Mouse (Mus musculus): ENCODE measurements around the gene Dab2. TPM values are rescaled to one million over a fixed set of nuclear protein-coding genes. Genes with fewer than 3 reads are reported as not detected.
A peak's percentile ranks its signal among the peaks of the same experiment; 100 is the strongest.

The Dab2 gene
- polyA plus RNA-seq, 1 experiment from 2014 or later = 81.8 TPM

- H3K4me2 ChIP-seq = peak overlapping the region; percentile 30; the same call in 1 of the 2 replicates
- peaks cover 27% of the 10 kb centered on the region for H3K4me1 ChIP-seq
- WGBS = 16% methylated on average over 6 of the region's 6 CpGs
- H3K9me3 ChIP-seq = no peaks in the 10 kb centered on the region
- no peak for ATAC-seq (ENCODE audit: insufficient number of reproducible peaks, insufficient read depth, low FRiP score, low TSS enrichment, low read depth)
- H3K9ac ChIP-seq = no peak overlapping the region
- no peaks in the 10 kb centered on the region for H3K36me3 ChIP-seq
- no peak overlapping the region for H3K4me3 ChIP-seq
- H3K27me3 ChIP-seq = no peaks in the 10 kb centered on the region
- H3K27ac ChIP-seq = peak overlapping the region; percentile 71
These were observed 84.4 kb downstream of the Dab2 start for GRCm38 (mm10) chr15:6384027-6384426.

GRCm38 (mm10) chr15:6385241-6385640 lies 85.7 kb downstream of the Dab2 start:
- Histone ChIP-seq H3K4me1 (peaks cover 37% of the 10 kb centered on the region), H3K27me3 (no peaks in the 10 kb centered on the region), H3K9ac (no peak overlapping the region), H3K36me3 (no peaks in the 10 kb centered on the region), H3K4me3 (no peak overlapping the region), H3K27ac (peak overlapping the region; percentile 18; the same call in 1 of the 2 replicates), H3K9me3 (no peaks in the 10 kb centered on the region), H3K4me2 (no peak overlapping the region)
- no peak for ATAC-seq (ENCODE audit: insufficient number of reproducible peaks, insufficient read depth, low FRiP score, low TSS enrichment, low read depth)
- WGBS = 36% methylated on average over 1 of the region's 1 CpGs

GRCm38 (mm10) chr15:6386159-6386951 lies 86.8 kb downstream of the Dab2 start:
- peak overlapping the region; percentile 86 for H3K27ac ChIP-seq
- no peaks in the 10 kb centered on the region for H3K27me3 ChIP-seq
- H3K4me1 ChIP-seq = peaks cover 41% of the 10 kb centered on the region
- H3K36me3 ChIP-seq = no peaks in the 10 kb centered on the region
- H3K9ac ChIP-seq = peak overlapping the region; percentile 73
- H3K4me2 ChIP-seq = peak overlapping the region; percentile 63
- ATAC-seq (ENCODE audit: insufficient number of reproducible peaks, insufficient read depth, low FRiP score, low TSS enrichment, low read depth) = peak; percentile 90
- no peaks in the 10 kb centered on the region for H3K9me3 ChIP-seq
- 1% methylated on average over 49 of the region's 49 CpGs for WGBS
- peak overlapping the region; percentile 60 for H3K4me3 ChIP-seq

- Histone ChIP-seq H3K4me3 (peak overlapping the region; percentile 60), H3K4me2 (peak overlapping the region; percentile 63), H3K9me3 (no peaks in the 10 kb centered on the region), H3K4me1 (peaks cover 41% of the 10 kb centered on the region), H3K9ac (peak overlapping the region; percentile 73), H3K27ac (peak overlapping the region; percentile 86), H3K36me3 (peaks cover 4% of the 10 kb centered on the region; the same call in 1 of the 2 replicates), H3K27me3 (no peaks in the 10 kb centered on the region)
- no peak for ATAC-seq (ENCODE audit: insufficient number of reproducible peaks, insufficient read depth, low FRiP score, low TSS enrichment, low read depth)
- WGBS = 1% methylated on average over 19 of the region's 19 CpGs
These were observed 87.6 kb downstream of the Dab2 start for GRCm38 (mm10) chr15:6386961-6387728.

- WGBS = 3% methylated on average over 6 of the region's 6 CpGs
- Histone ChIP-seq H3K27ac (peak overlapping the region; percentile 86), H3K9ac (peak overlapping the region; percentile 73)
These were observed 88.1 kb downstream of the Dab2 start for GRCm38 (mm10) chr15:6387729-6388070.

GRCm38 (mm10) chr15:6388146-6388545 lies 88.6 kb downstream of the Dab2 start:
- no peak for ATAC-seq (ENCODE audit: insufficient number of reproducible peaks, insufficient read depth, low FRiP score, low TSS enrichment, low read depth)
- H3K4me2 ChIP-seq = peak overlapping the region; percentile 63
- H3K27me3 ChIP-seq = no peaks in the 10 kb centered on the region
- H3K9me3 ChIP-seq = no peaks in the 10 kb centered on the region
- peaks cover 41% of the 10 kb centered on the region for H3K4me1 ChIP-seq
- H3K27ac ChIP-seq = peak overlapping the region; percentile 86
- peak overlapping the region; percentile 60 for H3K4me3 ChIP-seq
- WGBS = 41% methylated on average over 3 of the region's 3 CpGs
- H3K9ac ChIP-seq = peak overlapping the region; percentile 73
- peaks cover 11% of the 10 kb centered on the region for H3K36me3 ChIP-seq

More at GRCm38 (mm10) chr15:6387729-6388070, 88.1 kb downstream of the Dab2 start:
- no peak for ATAC-seq (ENCODE audit: insufficient number of reproducible peaks, insufficient read depth, low FRiP score, low TSS enrichment, low read depth)
- Histone ChIP-seq H3K36me3 (peaks cover 6% of the 10 kb centered on the region), H3K27me3 (no peaks in the 10 kb centered on the region), H3K4me3 (peak overlapping the region; percentile 60), H3K9me3 (no peaks in the 10 kb centered on the region), H3K4me1 (peaks cover 41% of the 10 kb centered on the region), H3K4me2 (peak overlapping the region; percentile 63)

- ATAC-seq (ENCODE audit: insufficient number of reproducible peaks, insufficient read depth, low FRiP score, low TSS enrichment, low read depth) = no peak
- H3K4me2 ChIP-seq = peak overlapping the region; percentile 63
- 91% methylated on average over 7 of the region's 7 CpGs for WGBS
- peak overlapping the region; percentile 60 for H3K4me3 ChIP-seq
- H3K9ac ChIP-seq = peak overlapping the region; percentile 73; the same call in 1 of the 2 replicates
- peaks cover 40% of the 10 kb centered on the region for H3K4me1 ChIP-seq
- H3K36me3 ChIP-seq = peaks cover 15% of the 10 kb centered on the region
- H3K27me3 ChIP-seq = no peaks in the 10 kb centered on the region
- H3K9me3 ChIP-seq = no peaks in the 10 kb centered on the region
- H3K27ac ChIP-seq = no peak overlapping the region; the same call in 1 of the 2 replicates
These were observed 89.0 kb downstream of the Dab2 start for GRCm38 (mm10) chr15:6388631-6389030.

GRCm38 (mm10) chr15:6390106-6390505 lies 90.5 kb downstream of the Dab2 start:
- no peak for ATAC-seq (ENCODE audit: insufficient number of reproducible peaks, insufficient read depth, low FRiP score, low TSS enrichment, low read depth)
- 80% methylated on average over 4 of the region's 4 CpGs for WGBS
- peak overlapping the region; percentile 63; the same call in 1 of the 2 replicates for H3K4me2 ChIP-seq

GRCm38 (mm10) chr15:6390657-6391056 lies 91.1 kb downstream of the Dab2 start:
- no peak for ATAC-seq (ENCODE audit: insufficient number of reproducible peaks, insufficient read depth, low FRiP score, low TSS enrichment, low read depth)
- peaks cover 26% of the 10 kb centered on the region for H3K4me1 ChIP-seq
- H3K9ac ChIP-seq = no peak overlapping the region
- H3K27me3 ChIP-seq = no peaks in the 10 kb centered on the region
- H3K4me2 ChIP-seq = no peak overlapping the region
- no peaks in the 10 kb centered on the region for H3K9me3 ChIP-seq
- H3K27ac ChIP-seq = 0 out of 2 replicates have a peak overlapping the region, but pooled peaks have one; percentile 11
- H3K4me3 ChIP-seq = no peak overlapping the region
- 54% methylated on average over 2 of the region's 2 CpGs for WGBS
- H3K36me3 ChIP-seq = peaks cover 21% of the 10 kb centered on the region

More at GRCm38 (mm10) chr15:6390106-6390505, 90.5 kb downstream of the Dab2 start:
- no peak overlapping the region for H3K27ac ChIP-seq
- no peak overlapping the region for H3K4me3 ChIP-seq
- H3K4me1 ChIP-seq = peaks cover 29% of the 10 kb centered on the region
- H3K9me3 ChIP-seq = no peaks in the 10 kb centered on the region
- H3K9ac ChIP-seq = no peak overlapping the region
- peaks cover 21% of the 10 kb centered on the region for H3K36me3 ChIP-seq
- H3K27me3 ChIP-seq = no peaks in the 10 kb centered on the region

- Histone ChIP-seq H3K4me2 (no peak overlapping the region), H3K4me3 (no peak overlapping the region), H3K4me1 (peaks cover 26% of the 10 kb centered on the region), H3K27me3 (no peaks in the 10 kb centered on the region), H3K36me3 (peaks cover 26% of the 10 kb centered on the region), H3K27ac (no peak overlapping the region), H3K9ac (no peak overlapping the region), H3K9me3 (no peaks in the 10 kb centered on the region)
- 88% methylated on average over 3 of the region's 3 CpGs for WGBS
- no peak for ATAC-seq (ENCODE audit: insufficient number of reproducible peaks, insufficient read depth, low FRiP score, low TSS enrichment, low read depth)
These were observed 92.3 kb downstream of the Dab2 start for GRCm38 (mm10) chr15:6391886-6392285.

- ATAC-seq (ENCODE audit: insufficient number of reproducible peaks, insufficient read depth, low FRiP score, low TSS enrichment, low read depth) = no peak
- Histone ChIP-seq H3K9ac (no peak overlapping the region), H3K4me2 (no peak overlapping the region), H3K36me3 (peaks cover 35% of the 10 kb centered on the region), H3K27me3 (no peaks in the 10 kb centered on the region), H3K4me1 (peaks cover 17% of the 10 kb centered on the region), H3K4me3 (no peak overlapping the region), H3K27ac (no peak overlapping the region), H3K9me3 (no peaks in the 10 kb centered on the region)
- WGBS = 95% methylated on average over 4 of the region's 4 CpGs
These were observed 94.0 kb downstream of the Dab2 start for GRCm38 (mm10) chr15:6393624-6394023.

Measured in embryonic facial prominence, embryonic 13.5 days (tissue).